Mouse (Mus musculus) adrenal gland, adult 2 months (tissue): ENCODE measurements around the gene Tcf20. TPM values are rescaled to one million over a fixed set of nuclear protein-coding genes. Genes with fewer than 3 reads are reported as not detected.
A peak's percentile ranks its signal among the peaks of the same experiment; 100 is the strongest.

Source experiments
- DNase-seq: peaks from one replicate; pipeline ENCODE4 v3.0.0; 2021
- polyA plus RNA-seq: library from polyadenylated mRNA; depleted of rRNA; stranded (reverse); fragments of >200 nt; gene quantifications from 2 replicates; pipeline ENCODE4 v1.2.3, GENCODE M21; 2012
- total RNA-seq, 2 experiments: library from RNA; stranded (reverse); gene quantifications; 2 replicates each; pipeline ENCODE4 v1.2.3; 2021

The Tcf20 gene
- total and polyA plus RNA-seq, 3 experiments, result 13.9 to 103 (median 80.6) TPM

GRCm38 (mm10) chr15:82924679-82925425, 62.8 kb downstream of the Tcf20 start:
- no peak for DNase-seq

GRCm38 (mm10) chr15:82923531-82923930, 64.1 kb downstream of the Tcf20 start:
- DNase-seq, result no peak

- DNase-seq, result no peak
Observed at GRCm38 (mm10) chr15:82922755-82923154, 64.9 kb downstream of the Tcf20 start.

GRCm38 (mm10) chr15:82922052-82922451, 65.6 kb downstream of the Tcf20 start:
- peak; percentile 86 for DNase-seq

- DNase-seq, result no peak
Observed at GRCm38 (mm10) chr15:82921559-82921958, 66.1 kb downstream of the Tcf20 start.

DNA sequence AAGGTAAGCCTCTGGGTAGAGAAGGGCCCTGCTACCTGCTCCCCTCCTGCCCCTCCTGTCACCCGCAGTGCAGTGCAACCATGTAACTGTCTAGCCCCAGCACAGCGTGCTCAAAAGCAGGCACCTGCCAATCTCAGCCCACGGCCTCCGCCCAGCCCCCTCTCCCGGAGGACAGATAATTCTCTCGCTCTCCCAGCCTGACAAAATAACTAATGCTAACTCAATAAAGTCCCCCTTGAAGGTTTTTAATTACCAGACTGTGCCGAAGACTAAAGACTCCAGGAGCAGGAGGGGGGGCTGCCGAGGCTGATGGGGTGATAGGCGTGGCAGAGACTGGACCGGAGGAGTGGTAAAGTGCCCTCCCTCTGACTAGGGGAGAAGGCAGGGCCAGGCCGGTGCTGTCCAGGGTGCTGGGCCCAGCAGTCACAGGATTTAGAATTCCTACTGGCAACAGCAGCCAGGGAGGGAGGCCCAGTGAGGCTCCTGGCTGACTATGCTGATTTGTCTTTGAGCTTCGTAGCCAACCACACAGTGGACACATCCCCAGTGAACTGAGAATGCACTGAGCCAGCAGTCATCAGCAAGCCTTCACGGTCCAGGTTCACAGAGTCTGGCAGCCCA, 66.7 kb downstream of the Tcf20 start:
- DNase-seq, result peak; percentile 83

DNA sequence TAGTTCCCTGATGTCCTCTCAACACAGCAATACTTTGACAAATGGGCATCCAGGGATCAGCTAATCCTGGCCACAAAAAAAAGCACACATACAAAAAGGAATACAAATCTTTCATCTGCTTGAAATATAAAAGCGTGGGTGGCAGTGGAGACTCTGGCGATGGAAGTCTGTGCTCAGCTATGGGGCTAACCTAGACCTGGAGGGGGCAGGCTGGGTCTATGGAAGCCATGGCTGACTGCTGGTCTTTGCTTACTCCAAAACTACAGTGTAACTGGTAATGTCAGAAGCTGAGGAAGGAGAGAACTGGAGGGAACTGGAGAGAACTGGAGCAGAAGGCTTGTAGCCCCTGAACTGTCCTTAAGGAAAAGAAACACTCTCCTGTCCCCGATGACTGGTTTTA, 69.7 kb downstream of the Tcf20 start:
- no peak for DNase-seq

- DNase-seq, result no peak
Observed at GRCm38 (mm10) chr15:82917207-82917844, 70.3 kb downstream of the Tcf20 start.

GRCm38 (mm10) chr15:82914455-82914854, 73.2 kb downstream of the Tcf20 start:
- DNase-seq, result no peak

DNA sequence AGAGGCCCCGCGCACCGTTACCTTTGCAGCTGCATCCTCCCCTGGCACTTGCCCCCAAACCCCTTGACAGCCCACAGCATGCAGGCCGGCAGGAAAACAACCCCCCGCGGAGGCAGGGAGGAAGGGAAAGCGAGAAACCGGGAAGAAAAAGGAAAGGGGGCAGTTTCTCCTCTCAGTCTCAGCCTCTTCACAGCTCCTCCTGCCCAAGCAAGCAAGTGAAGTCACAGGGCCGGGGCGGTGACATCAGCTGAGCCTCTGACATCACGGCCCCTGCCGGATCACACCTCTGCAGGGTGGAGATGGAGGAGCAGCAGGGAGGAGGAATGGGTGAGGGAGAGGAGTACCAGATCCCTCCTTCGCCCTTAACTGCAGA, 75.7 kb downstream of the Tcf20 start:
- DNase-seq, result no peak

DNA sequence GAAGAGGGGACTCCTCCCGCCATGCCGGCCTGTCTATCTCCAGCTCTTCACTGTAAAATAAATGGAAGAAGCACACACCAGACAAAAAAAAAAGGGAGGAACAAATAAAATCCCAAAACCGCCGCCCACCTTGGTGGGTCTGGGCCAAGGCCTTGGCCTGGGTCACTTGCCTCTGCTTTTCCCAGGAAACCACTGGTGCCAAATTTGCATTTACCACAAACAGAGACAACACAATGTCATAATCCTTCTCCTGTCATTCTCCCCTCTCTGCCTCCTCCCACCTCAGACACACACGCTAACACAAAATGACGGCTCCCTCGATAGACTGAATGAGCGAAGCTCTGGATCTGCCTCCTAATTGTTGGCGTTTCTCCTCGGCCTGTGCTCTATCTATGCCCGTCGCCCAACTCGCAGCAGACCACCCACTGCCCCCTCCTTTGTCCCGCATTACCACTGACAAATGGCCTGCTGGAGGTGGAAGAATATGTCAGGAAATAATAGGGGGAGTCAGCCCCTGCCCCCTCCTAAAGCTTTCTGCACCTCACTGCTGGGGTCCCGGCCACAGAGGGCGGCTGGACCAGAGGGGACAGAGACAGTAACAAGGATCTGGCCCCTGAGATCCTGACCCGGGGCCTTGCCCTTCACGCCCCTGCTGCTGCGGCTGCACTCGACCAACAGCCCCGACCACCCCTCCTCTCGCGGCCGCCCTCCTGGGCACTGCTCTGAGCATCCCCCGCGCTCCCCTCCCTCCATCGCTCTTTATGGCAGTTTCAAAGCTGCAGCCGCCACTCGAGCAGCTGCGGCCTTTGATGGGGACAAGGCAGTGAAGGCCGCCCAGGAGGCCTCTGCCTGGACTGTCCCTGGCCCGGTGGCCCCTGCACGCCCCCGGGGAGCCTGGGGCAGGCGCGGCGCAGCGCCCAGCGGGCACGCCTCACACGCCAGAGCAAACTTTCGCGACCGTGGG, 76.4 kb downstream of the Tcf20 start:
- peak; percentile 56 for DNase-seq

GRCm38 (mm10) chr15:82910596-82910995, 77.1 kb downstream of the Tcf20 start:
- DNase-seq, result no peak

DNA sequence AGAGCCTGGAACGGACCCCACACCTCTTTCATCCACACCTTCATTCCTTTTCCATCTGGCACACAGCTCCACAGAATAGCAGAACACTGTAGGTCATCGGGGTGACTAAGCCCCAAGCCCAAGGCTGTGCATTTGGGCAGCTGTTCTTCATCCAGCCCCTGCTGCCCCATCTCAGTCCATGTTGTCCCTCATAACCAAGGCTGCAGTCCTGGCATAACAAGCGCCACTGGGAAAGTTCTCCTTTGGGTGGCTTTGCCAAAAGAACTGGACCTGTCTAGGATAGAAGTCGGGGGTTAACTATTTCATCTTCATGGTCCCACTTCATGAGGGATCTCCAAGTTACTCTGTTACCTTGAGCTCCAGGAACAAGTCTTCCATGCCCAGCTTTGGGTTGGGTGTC, 77.9 kb downstream of the Tcf20 start:
- DNase-seq, result peak; percentile 74

DNA sequence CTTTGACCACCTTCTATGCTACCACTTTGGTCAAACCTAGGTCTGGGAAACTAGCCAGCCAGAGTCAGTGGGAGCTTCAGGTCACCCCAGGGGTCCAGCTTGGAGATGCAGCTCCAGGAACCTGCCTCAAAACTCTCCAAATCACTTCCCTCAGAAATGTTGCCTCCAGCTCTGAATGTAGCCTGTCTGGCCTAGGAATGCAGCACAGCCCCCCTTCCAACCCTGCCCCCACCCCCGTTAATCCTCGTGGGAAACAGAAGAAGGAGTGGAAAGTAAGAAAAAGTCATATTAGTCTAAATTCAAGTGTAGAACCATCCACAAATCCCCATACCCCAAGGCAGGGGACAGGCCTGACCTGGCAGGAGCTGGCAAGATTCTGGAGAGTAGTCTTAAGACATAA, 79.2 kb downstream of the Tcf20 start:
- DNase-seq, result no peak

DNA sequence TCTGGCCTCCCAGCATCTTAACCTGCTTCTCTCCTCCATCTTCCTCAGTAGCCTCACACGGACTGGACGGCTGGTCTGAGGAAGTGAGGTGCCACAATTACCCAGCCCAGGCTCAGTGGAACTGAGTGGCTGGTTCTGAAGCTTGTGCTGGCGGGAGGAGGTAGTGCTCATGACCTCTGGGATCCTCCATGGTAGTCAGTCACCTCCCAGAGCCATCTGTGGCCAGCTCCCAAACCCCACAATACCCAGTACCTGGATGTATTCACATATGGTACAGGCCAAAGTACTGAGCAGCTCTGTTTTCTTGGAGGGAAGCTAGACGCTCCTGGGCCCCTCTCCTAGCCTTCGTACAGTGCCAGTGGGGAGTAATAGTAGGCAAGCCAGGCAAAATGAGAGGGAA, 80.4 kb downstream of the Tcf20 start:
- DNase-seq, result no peak

- DNase-seq, result no peak
Observed at GRCm38 (mm10) chr15:82906574-82907061, 81.1 kb downstream of the Tcf20 start.

- DNase-seq, result no peak
Observed at GRCm38 (mm10) chr15:82905431-82906395, 82.0 kb downstream of the Tcf20 start.

GRCm38 (mm10) chr15:82904526-82904925, 83.1 kb downstream of the Tcf20 start:
- DNase-seq, result no peak

- no peak for DNase-seq
Observed at GRCm38 (mm10) chr15:82902521-82902920, 85.2 kb downstream of the Tcf20 start.

- DNase-seq, result no peak
Observed at GRCm38 (mm10) chr15:82901306-82901705, 86.4 kb downstream of the Tcf20 start.

- no peak for DNase-seq
Observed at GRCm38 (mm10) chr15:82900331-82900730, 87.3 kb downstream of the Tcf20 start.
